Mouse (Mus musculus) heart, postnatal 0 days (tissue): ENCODE results near the gene Spata1. TPM values are rescaled to one million over a fixed set of nuclear protein-coding genes. Genes with fewer than 3 reads are reported as not detected.

Experiments used
- ATAC-seq: fragments of 200-750 bp; cut with Nextera tagmentation; 2 replicates; pipeline ENCODE4 v1.8.0; 2017; ENCODE audit warnings: low read depth, moderate number of reproducible peaks, moderate library complexity; ENCODE audit not compliant: insufficient read depth
- DNase-seq: peaks from one replicate; pipeline ENCODE4 v3.0.0-alpha.2; 2016; ENCODE audit warnings: low spot score
- H3K27ac ChIP-seq: fragments of 300-500 bp; sonication (generic); 2 replicates; pipeline ENCODE4 v1.5.1; 2014; ENCODE audit warnings: low read depth, mild to moderate bottlenecking
- H3K27me3 ChIP-seq: fragments of 300-500 bp; sonication (generic); 2 replicates; pipeline ENCODE4 v1.6.1; 2014; ENCODE audit warnings: low read length, mixed read lengths; ENCODE audit not compliant: control insufficient read depth, insufficient read depth
- H3K36me3 ChIP-seq: fragments of 300-500 bp; sonication (generic); replicated peaks from 2 replicates; pipeline ENCODE4 v1.6.1; 2014; ENCODE audit warnings: low read length, mixed read lengths; ENCODE audit not compliant: control insufficient read depth, insufficient read depth
- H3K4me1 ChIP-seq: fragments of 300-500 bp; sonication (generic); 2 replicates; pipeline ENCODE4 v1.6.1; 2014; ENCODE audit warnings: antibody characterized with exemption; ENCODE audit not compliant: control insufficient read depth, insufficient read depth
- H3K4me2 ChIP-seq: fragments of 300-500 bp; sonication (generic); 2 replicates; pipeline ENCODE4 v1.6.1; 2014; ENCODE audit warnings: low read depth, mild to moderate bottlenecking, low read length, moderate library complexity
- H3K4me3 ChIP-seq: fragments of 300-500 bp; sonication (generic); 2 replicates; pipeline ENCODE4 v1.5.1; 2014; ENCODE audit warnings: low read depth, low read length
- H3K9ac ChIP-seq: fragments of 300-500 bp; sonication (generic); replicated peaks from 2 replicates; pipeline ENCODE4 v1.6.1; 2014; ENCODE audit warnings: low read depth, low read length, mixed read lengths
- H3K9me3 ChIP-seq: fragments of 300-500 bp; sonication (generic); replicated peaks from 2 replicates; pipeline ENCODE4 v1.6.1; 2016; ENCODE audit warnings: low read length; ENCODE audit not compliant: control insufficient read depth
- CTCF ChIP-seq: IDR thresholded peaks from 2 replicates; pipeline ENCODE4 v1.5.1; 2016; ENCODE audit warnings: antibody characterized with exemption, control low read depth, low read depth
- EP300 ChIP-seq: IDR thresholded peaks from 2 replicates; pipeline ENCODE4 v1.6.1; 2016; ENCODE audit warnings: antibody characterized with exemption, low read depth
- WGBS: fragments of 180-500 bp; shearing (Covaris S2); extraction: QIAGEN DNeasy Blood & Tissue Kit; methylation state at CpG from one replicate; pipeline ENCODE4 v1.1.7; 2014; 5-methylcytosine and 5-hydroxymethylcytosine counted together
- polyA plus RNA-seq: library from polyadenylated mRNA; unstranded; fragments of >200 nt; fragmentation: Nextera tagmentation; extraction: Ambion mirVana; gene quantifications from 2 replicates; pipeline ENCODE4 v1.2.1, GENCODE M21; 2015
- total RNA-seq: library from RNA; depleted of rRNA; stranded (reverse); fragments of >200 nt; gene quantifications from 2 replicates; pipeline ENCODE4 v1.2.3, GENCODE M21; 2014; ENCODE audit warnings: low replicate concordance

Spata1 gene
- total and polyA plus RNA-seq, 2 experiments from 2014 or later, result 0.23 to 4.1 TPM

GRCm38 (mm10) chr3:146521652-146522020 lies 22.1 kb upstream of the Spata1 start:
- H3K9me3 ChIP-seq, result no peaks in the 10 kb centered on the region
- WGBS, result 5% methylated on average over 8 of the region's 8 CpGs
- ATAC-seq (no peak), DNase-seq (no peak)
- peaks cover 3% of the 10 kb centered on the region; the same call in 1 of the 2 replicates for H3K4me1 ChIP-seq
- H3K4me3 ChIP-seq, result peak overlapping the region; percentile 75
- H3K27me3 ChIP-seq, result no peaks in the 10 kb centered on the region
- H3K4me2 ChIP-seq, result peak overlapping the region; percentile 72
- peak overlapping the region; percentile 96 for H3K27ac ChIP-seq
- peak overlapping the region; percentile 71 for H3K9ac ChIP-seq
- peaks cover 22% of the 10 kb centered on the region for H3K36me3 ChIP-seq
- no peak for TF ChIP-seq CTCF
- no peak for TF ChIP-seq EP300

GRCm38 (mm10) chr3:146520798-146521651 lies 21.5 kb upstream of the Spata1 start, which contains the start of gene Rpf1:
Rpf1 (minus strand) TSS chr3:146521429.
- Histone ChIP-seq H3K27ac (peak within 1 kb of the TSS; percentile 96), H3K4me1 (peaks cover 3% of the 10 kb centered on the region; the same call in 1 of the 2 replicates), H3K27me3 (no peaks in the 10 kb centered on the region), H3K36me3 (peaks cover 22% of the 10 kb centered on the region), H3K9ac (peak within 1 kb of the TSS; percentile 71), H3K9me3 (no peaks in the 10 kb centered on the region), H3K4me3 (peak within 1 kb of the TSS; percentile 75), H3K4me2 (peak within 1 kb of the TSS; percentile 72)
- WGBS, result under 1% methylated on average over 62 of the region's 82 CpGs
- ATAC-seq (peak; percentile 95), DNase-seq (peak; percentile 91)
- TF ChIP-seq EP300 (no peak), CTCF (no peak)

- Histone ChIP-seq H3K9me3 (no peaks in the 10 kb centered on the region), H3K27ac (peak overlapping the region; percentile 96), H3K4me2 (peak overlapping the region; percentile 72), H3K4me1 (peaks cover 3% of the 10 kb centered on the region; the same call in 1 of the 2 replicates), H3K36me3 (peaks cover 26% of the 10 kb centered on the region), H3K4me3 (peak overlapping the region; percentile 75), H3K27me3 (no peaks in the 10 kb centered on the region), H3K9ac (peak overlapping the region; percentile 71)
- DNase-seq (no peak), ATAC-seq (no peak)
- 34% methylated on average over 5 of the region's 5 CpGs for WGBS
- TF ChIP-seq EP300 (no peak), CTCF (no peak)
Measured at GRCm38 (mm10) chr3:146520226-146520797, 20.8 kb upstream of the Spata1 start.

GRCm38 (mm10) chr3:146506711-146507110 lies 7.2 kb upstream of the Spata1 start:
- Histone ChIP-seq H3K9me3 (no peaks in the 10 kb centered on the region), H3K9ac (no peak overlapping the region), H3K4me1 (peaks cover 10% of the 10 kb centered on the region), H3K27ac (no peak overlapping the region), H3K27me3 (no peaks in the 10 kb centered on the region), H3K4me3 (no peak overlapping the region), H3K36me3 (peaks cover 65% of the 10 kb centered on the region), H3K4me2 (no peak overlapping the region)
- 91% methylated on average over 7 of the region's 7 CpGs for WGBS
- DNase-seq (no peak), ATAC-seq (no peak)
- TF ChIP-seq EP300, result no peak
- TF ChIP-seq CTCF, result no peak

- no peaks in the 10 kb centered on the region for H3K9me3 ChIP-seq
- WGBS, result 26% methylated on average over 5 of the region's 5 CpGs
- no peak for TF ChIP-seq EP300
- TF ChIP-seq CTCF, result no peak
- peak overlapping the region; percentile 86 for H3K4me2 ChIP-seq
- H3K9ac ChIP-seq, result peak overlapping the region; percentile 94
- peaks cover 19% of the 10 kb centered on the region for H3K4me1 ChIP-seq
- peaks cover 21% of the 10 kb centered on the region for H3K36me3 ChIP-seq
- ATAC-seq (no peak), DNase-seq (no peak)
- no peaks in the 10 kb centered on the region for H3K27me3 ChIP-seq
- H3K27ac ChIP-seq, result 0 out of 2 replicates have a peak overlapping the region, but pooled peaks have one; percentile 40
- peak overlapping the region; percentile 91 for H3K4me3 ChIP-seq
Measured at GRCm38 (mm10) chr3:146501601-146502123, 2.1 kb upstream of the Spata1 start.
